Mouse (Mus musculus): ENCODE measurements around the gene Dcps. TPM values are rescaled to one million over a fixed set of nuclear protein-coding genes. Genes with fewer than 3 reads are reported as not detected.

Gene Dcps
- polyA plus RNA-seq (2016; fragmentation: Nextera tagmentation; extraction: Ambion mirVana) = 78.5 and 85.6 TPM in 2 replicates

DNA sequence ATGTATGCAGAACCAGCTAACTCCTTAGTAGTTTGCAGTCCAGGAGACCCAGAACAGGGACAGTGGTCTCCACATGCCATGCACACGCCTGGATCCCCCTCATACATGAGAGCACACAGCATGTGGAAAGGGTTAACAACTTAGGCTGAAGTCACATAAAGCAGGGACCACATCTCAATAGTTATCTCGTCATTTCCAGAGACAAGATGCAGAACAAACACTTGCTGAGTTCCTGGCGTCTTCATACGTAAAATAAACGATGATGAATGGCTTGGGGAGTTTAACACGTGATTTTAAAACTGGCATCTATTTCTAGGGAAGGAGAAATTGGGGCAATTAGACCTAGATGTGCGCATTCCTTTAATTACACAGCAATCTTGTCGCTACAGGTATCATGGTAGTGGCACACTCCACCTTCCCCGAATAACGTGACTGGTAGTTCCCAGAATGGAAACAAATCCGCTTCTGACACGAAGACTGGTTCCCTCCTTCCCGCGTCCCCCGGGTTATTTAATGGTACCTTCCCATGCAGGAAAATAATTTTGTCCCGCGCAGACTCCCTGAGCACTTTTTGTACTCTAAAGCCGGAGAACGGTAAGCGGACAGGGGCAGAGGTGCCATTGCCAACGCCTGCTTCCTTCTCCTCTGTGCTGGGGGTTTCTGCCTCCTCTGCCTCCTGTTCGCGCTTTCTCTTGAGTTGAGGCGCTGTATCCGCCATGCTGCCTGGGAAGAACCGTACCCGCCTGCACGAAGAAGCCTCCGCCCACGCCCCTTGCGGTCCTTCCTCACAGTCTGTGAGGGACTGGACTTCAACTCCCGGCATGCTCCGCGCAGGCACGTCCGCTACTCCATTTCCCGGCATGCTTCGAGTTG, at the start of gene Dcps:
Dcps (minus strand) TSS at position 811 of the 873 bp plus-strand sequence.
- Histone ChIP-seq H3K4me1 (replicated peaks) (peaks cover 14% of the 10 kb centered on the region), H3K9ac (replicated peaks) (peak within 1 kb of the TSS; percentile 65), H3K9me3 (no peaks in the 10 kb centered on the region), H3K36me3 (peaks cover 6% of the 10 kb centered on the region), H3K4me2 (peak within 1 kb of the TSS; percentile 79), H3K27ac (peak within 1 kb of the TSS; percentile 85), H3K27me3 (no peaks in the 10 kb centered on the region), H3K4me3 (replicated peaks) (peak within 1 kb of the TSS; percentile 63)
- peak; percentile 95 for ATAC-seq (ENCODE audit: insufficient number of reproducible peaks, insufficient read depth, low FRiP score, low TSS enrichment, low read depth)
- under 1% methylated on average over 38 of the region's 38 CpGs for WGBS

DNA sequence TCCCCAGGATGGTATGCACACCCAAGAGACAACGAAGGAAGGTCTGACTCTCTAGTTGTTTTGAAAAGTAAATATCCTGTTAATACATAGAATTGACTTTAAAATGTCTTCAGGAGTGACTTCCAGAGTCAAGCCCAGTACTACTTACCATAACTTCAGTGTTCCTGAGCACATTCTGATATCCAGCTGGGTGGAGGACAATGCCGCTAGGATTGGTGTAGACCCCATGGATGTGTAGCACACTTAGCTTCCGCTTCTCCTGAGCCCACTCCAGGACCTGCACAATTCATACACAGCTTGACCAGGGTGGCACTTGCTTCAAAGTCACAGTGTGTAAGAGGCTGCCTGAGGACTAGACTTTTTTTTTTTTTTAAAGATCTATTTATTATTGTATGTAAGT, 47.6 kb upstream of the Dcps start:
- ATAC-seq (ENCODE audit: insufficient number of reproducible peaks, insufficient read depth, low FRiP score, low TSS enrichment, low read depth) = no peak
- Histone ChIP-seq H3K4me2 (no peak overlapping the region), H3K27me3 (no peaks in the 10 kb centered on the region), H3K9ac (replicated peaks) (no peak overlapping the region), H3K4me1 (replicated peaks) (no peaks in the 10 kb centered on the region), H3K27ac (no peak overlapping the region), H3K36me3 (peaks cover 77% of the 10 kb centered on the region), H3K9me3 (no peaks in the 10 kb centered on the region), H3K4me3 (replicated peaks) (no peak overlapping the region)
- 95% methylated on average over 3 of the region's 3 CpGs for WGBS

- no peaks in the 10 kb centered on the region for H3K27me3 ChIP-seq
- H3K9ac ChIP-seq (replicated peaks) = no peak overlapping the region
- WGBS = 78% methylated on average over 1 of the region's 1 CpGs
- H3K27ac ChIP-seq = no peak overlapping the region
- H3K4me1 ChIP-seq (replicated peaks) = no peaks in the 10 kb centered on the region
- H3K9me3 ChIP-seq = no peaks in the 10 kb centered on the region
- peaks cover 95% of the 10 kb centered on the region for H3K36me3 ChIP-seq
- H3K4me3 ChIP-seq (replicated peaks) = no peak overlapping the region
- no peak overlapping the region for H3K4me2 ChIP-seq
- ATAC-seq (ENCODE audit: insufficient number of reproducible peaks, insufficient read depth, low FRiP score, low TSS enrichment, low read depth) = no peak
Measured at GRCm38 (mm10) chr9:35217963-35218362, 42.1 kb upstream of the Dcps start.

- Histone ChIP-seq H3K4me3 (replicated peaks) (peak overlapping the region; percentile 86), H3K27ac (peak overlapping the region; percentile 62), H3K4me2 (peak overlapping the region; percentile 91), H3K9me3 (no peaks in the 10 kb centered on the region), H3K4me1 (replicated peaks) (peaks cover 16% of the 10 kb centered on the region), H3K36me3 (peaks cover 70% of the 10 kb centered on the region), H3K9ac (replicated peaks) (peak overlapping the region; percentile 85), H3K27me3 (no peaks in the 10 kb centered on the region)
- WGBS = 36% methylated on average over 26 of the region's 26 CpGs
- no peak for ATAC-seq (ENCODE audit: insufficient number of reproducible peaks, insufficient read depth, low FRiP score, low TSS enrichment, low read depth)
Measured at GRCm38 (mm10) chr9:35211573-35212511, 36.0 kb upstream of the Dcps start.

DNA sequence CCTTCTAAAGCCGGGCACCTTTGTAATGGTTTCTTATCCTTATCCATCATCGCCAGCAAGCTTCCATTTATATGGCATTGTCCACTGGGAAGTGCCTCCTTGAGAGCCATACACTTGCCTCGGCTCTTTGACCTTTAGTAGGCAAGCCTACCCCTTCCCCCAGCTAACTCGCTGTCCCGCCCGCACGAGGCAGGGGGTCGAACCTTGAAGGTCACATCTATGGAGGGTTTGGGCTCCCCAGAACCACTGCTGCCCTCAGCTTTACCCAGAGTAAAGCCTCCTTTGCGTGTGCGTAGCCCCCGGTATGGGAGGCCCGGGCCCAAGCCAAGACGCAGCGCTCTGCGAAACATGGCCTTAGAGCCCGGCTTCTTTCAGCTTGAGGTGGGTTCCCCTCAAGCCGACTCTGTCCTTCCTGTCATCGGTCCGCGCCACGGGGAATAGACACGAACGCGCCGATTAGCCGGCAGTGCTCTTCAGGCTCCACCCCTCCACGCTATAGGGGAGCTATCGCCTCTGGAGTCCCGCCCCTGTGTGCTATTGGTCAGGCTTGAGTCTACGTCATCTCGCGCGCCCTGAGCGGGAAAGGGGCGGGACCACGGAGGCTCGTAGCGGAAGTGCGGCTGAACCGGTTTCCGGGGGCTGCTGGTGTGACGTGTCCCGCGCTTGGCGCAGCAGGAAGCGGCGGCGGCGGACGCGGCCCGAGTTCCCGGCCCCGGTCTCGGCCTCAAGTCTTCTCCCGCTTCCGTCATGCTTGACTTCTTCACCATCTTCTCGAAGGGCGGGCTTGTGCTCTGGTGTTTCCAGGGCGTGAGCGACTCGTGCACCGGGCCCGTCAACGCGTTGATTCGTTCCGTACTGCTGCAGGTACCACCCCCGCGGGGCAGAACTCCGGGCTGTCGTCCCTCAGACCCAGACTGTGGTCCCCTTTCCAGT, 34.9 kb upstream of the Dcps start, which contains the start of gene Foxred1:
Foxred1 (minus strand) TSS at position 514 of the 933 bp plus-strand sequence.
- peak within 1 kb of the TSS; percentile 91 for H3K4me2 ChIP-seq
- H3K27ac ChIP-seq = peak within 1 kb of the TSS; percentile 91
- peaks cover 70% of the 10 kb centered on the region for H3K36me3 ChIP-seq
- under 1% methylated on average over 72 of the region's 72 CpGs for WGBS
- H3K9ac ChIP-seq (replicated peaks) = peak within 1 kb of the TSS; percentile 85
- H3K4me1 ChIP-seq (replicated peaks) = peaks cover 16% of the 10 kb centered on the region
- H3K27me3 ChIP-seq = no peaks in the 10 kb centered on the region
- H3K4me3 ChIP-seq (replicated peaks) = peak within 1 kb of the TSS; percentile 86
- peak; percentile 100 for ATAC-seq (ENCODE audit: insufficient number of reproducible peaks, insufficient read depth, low FRiP score, low TSS enrichment, low read depth)
- H3K9me3 ChIP-seq = no peaks in the 10 kb centered on the region

GRCm38 (mm10) chr9:35204421-35204820, 28.6 kb upstream of the Dcps start:
- peaks cover 10% of the 10 kb centered on the region; the same call in 1 of the 2 replicates for H3K4me1 ChIP-seq (replicated peaks)
- H3K36me3 ChIP-seq = peaks cover 50% of the 10 kb centered on the region
- no peak overlapping the region for H3K4me2 ChIP-seq
- 98% methylated on average over 2 of the region's 2 CpGs for WGBS
- no peak for ATAC-seq (ENCODE audit: insufficient number of reproducible peaks, insufficient read depth, low FRiP score, low TSS enrichment, low read depth)
- H3K27ac ChIP-seq = no peak overlapping the region
- no peak overlapping the region for H3K4me3 ChIP-seq (replicated peaks)
- no peaks in the 10 kb centered on the region for H3K27me3 ChIP-seq
- H3K9me3 ChIP-seq = no peaks in the 10 kb centered on the region
- H3K9ac ChIP-seq (replicated peaks) = no peak overlapping the region

GRCm38 (mm10) chr9:35203536-35203935, 27.7 kb upstream of the Dcps start:
- peaks cover 17% of the 10 kb centered on the region; the same call in 1 of the 2 replicates for H3K4me1 ChIP-seq (replicated peaks)
- no peak overlapping the region for H3K4me2 ChIP-seq
- peaks cover 42% of the 10 kb centered on the region for H3K36me3 ChIP-seq
- no peak overlapping the region for H3K27ac ChIP-seq
- H3K9ac ChIP-seq (replicated peaks) = no peak overlapping the region
- no peak for ATAC-seq (ENCODE audit: insufficient number of reproducible peaks, insufficient read depth, low FRiP score, low TSS enrichment, low read depth)
- 50% methylated on average over 3 of the region's 3 CpGs for WGBS
- no peaks in the 10 kb centered on the region for H3K27me3 ChIP-seq
- H3K4me3 ChIP-seq (replicated peaks) = no peak overlapping the region
- H3K9me3 ChIP-seq = no peaks in the 10 kb centered on the region

GRCm38 (mm10) chr9:35200529-35201060, 24.7 kb upstream of the Dcps start:
- Histone ChIP-seq H3K9me3 (no peaks in the 10 kb centered on the region), H3K4me2 (peak overlapping the region; percentile 81), H3K4me1 (replicated peaks) (peaks cover 20% of the 10 kb centered on the region; the same call in 1 of the 2 replicates), H3K4me3 (replicated peaks) (peak overlapping the region; percentile 71), H3K27me3 (no peaks in the 10 kb centered on the region), H3K27ac (0 out of 2 replicates have a peak overlapping the region, but pooled peaks have one; percentile 45), H3K36me3 (peaks cover 15% of the 10 kb centered on the region), H3K9ac (replicated peaks) (no peak overlapping the region)
- 60% methylated on average over 9 of the region's 9 CpGs for WGBS
- ATAC-seq (ENCODE audit: insufficient number of reproducible peaks, insufficient read depth, low FRiP score, low TSS enrichment, low read depth) = no peak

DNA sequence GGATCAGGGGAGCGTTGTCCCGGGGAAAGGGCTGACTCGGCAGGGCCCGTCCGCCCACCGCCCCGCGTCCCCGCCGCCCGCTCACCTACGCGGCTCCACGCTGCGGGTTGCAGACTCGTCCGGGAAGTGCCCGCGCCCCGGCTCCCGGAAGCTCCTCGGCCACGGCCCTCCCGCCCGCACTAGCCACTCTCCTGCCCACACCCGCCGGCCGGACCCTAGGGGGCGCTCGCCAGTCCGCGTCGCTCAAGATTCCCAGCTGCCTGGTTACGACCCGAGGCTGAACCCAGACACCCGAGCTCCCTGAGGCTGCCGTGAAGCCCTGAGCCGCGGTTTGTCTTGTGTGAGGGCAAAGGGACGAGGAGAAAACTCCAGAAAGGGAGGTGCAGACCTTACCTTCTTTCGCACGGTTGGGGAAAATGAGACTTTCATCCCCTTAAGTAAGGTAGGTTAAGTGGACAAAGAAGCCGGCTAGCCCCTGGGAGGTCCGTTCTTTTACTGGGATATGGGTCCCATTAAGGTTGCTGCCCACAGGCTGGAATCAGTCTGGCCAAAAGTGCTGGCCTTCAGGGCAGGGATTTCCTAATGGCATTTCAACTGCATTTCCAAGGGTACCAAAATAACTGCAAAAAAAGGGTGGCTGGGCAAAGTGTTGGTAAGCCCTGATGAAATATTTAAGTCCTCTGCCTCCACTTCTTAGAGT, 24.1 kb upstream of the Dcps start, which contains the start of the genes Srpr and Tirap:
Srpr (plus strand) TSS at position 404 of the 700 bp plus-strand sequence.
Tirap (minus strand) TSS at position 520 of the 700 bp plus-strand sequence.
- ATAC-seq (ENCODE audit: insufficient number of reproducible peaks, insufficient read depth, low FRiP score, low TSS enrichment, low read depth) = peak; percentile 90
- Histone ChIP-seq H3K27me3 (no peaks in the 10 kb centered on the region), H3K9ac (replicated peaks) (peak within 1 kb of the TSS; percentile 75), H3K27ac (peak within 1 kb of the TSS; percentile 67), H3K4me2 (peak within 1 kb of the TSS; percentile 81), H3K36me3 (peaks cover 8% of the 10 kb centered on the region), H3K4me1 (replicated peaks) (peaks cover 20% of the 10 kb centered on the region; the same call in 1 of the 2 replicates), H3K4me3 (replicated peaks) (peak within 1 kb of the TSS; percentile 71), H3K9me3 (no peaks in the 10 kb centered on the region)
- under 1% methylated on average over 40 of the region's 44 CpGs for WGBS

All from limb, embryonic 12.5 days (tissue).